Mouse (Mus musculus) MEL (cell line): ENCODE data around the gene Spag7.

Experiments
- CTCF ChIP-seq, 3 experiments: IDR thresholded peaks in 2 of 3; conservative IDR thresholded peaks in 1 of 3; 2 replicates each; pipeline ENCODE4 v1.5.1; 2011 to 2012; ENCODE audit warnings: low read length in 3 of 3, low read depth in 2 of 3, mild to moderate bottlenecking in 2 of 3, improper control_type of control experiment in 1 of 3, inconsistent platforms in 1 of 3, mixed read lengths in 1 of 3, moderate library complexity in 1 of 3; ENCODE audit not compliant: control insufficient read depth in 1 of 3, insufficient read depth in 1 of 3, poor library complexity in 1 of 3, severe bottlenecking in 1 of 3
- EP300 ChIP-seq, 2 experiments: IDR thresholded peaks; 2 replicates each; pipeline ENCODE4 v1.6.1; 2011; ENCODE audit warnings: improper control_type of control experiment in 2 of 2, low read length in 2 of 2, low read depth in 1 of 2, mild to moderate bottlenecking in 1 of 2
- MAFK ChIP-seq: IDR thresholded peaks from 2 replicates; pipeline ENCODE4 v1.6.1; 2011; ENCODE audit warnings: low read depth, mild to moderate bottlenecking, low read length, improper control_type of control experiment, borderline replicate concordance
- MAX ChIP-seq: IDR thresholded peaks from 2 replicates; pipeline ENCODE4 v1.6.1; 2011; ENCODE audit warnings: low read length, improper control_type of control experiment
- MYC ChIP-seq: IDR thresholded peaks from 2 replicates; pipeline ENCODE4 v1.6.1; 2011; ENCODE audit warnings: low read depth, mild to moderate bottlenecking, low read length, improper control_type of control experiment, moderate library complexity
- POLR2A ChIP-seq, 2 experiments: IDR thresholded peaks; 2 replicates each; pipeline ENCODE4 v1.6.1; 2011 to 2012; ENCODE audit warnings: low read length in 2 of 2, mild to moderate bottlenecking in 2 of 2, control low read depth in 1 of 2, improper control_type of control experiment in 1 of 2, low read depth in 1 of 2, moderate library complexity in 1 of 2; ENCODE audit not compliant: control insufficient read depth in 1 of 2, insufficient read depth in 1 of 2, poor library complexity in 1 of 2
- SMC3 ChIP-seq: IDR thresholded peaks from 2 replicates; pipeline ENCODE4 v1.6.1; 2011; ENCODE audit warnings: low read depth, low read length, improper control_type of control experiment
- TAL1 ChIP-seq: IDR thresholded peaks from 2 replicates; pipeline ENCODE4 v1.6.1; 2012; ENCODE audit warnings: mild to moderate bottlenecking, inconsistent platforms, low read length, moderate library complexity, mixed read lengths
- UBTF ChIP-seq: IDR thresholded peaks from 2 replicates; pipeline ENCODE4 v1.6.1; 2012; ENCODE audit warnings: low read depth, mild to moderate bottlenecking, inconsistent platforms, low read length, improper control_type of control experiment, moderate library complexity, borderline replicate concordance; ENCODE audit not compliant: insufficient read depth
- USF1 ChIP-seq: IDR thresholded peaks from 2 replicates; pipeline ENCODE4 v1.6.1; 2014; ENCODE audit warnings: low read depth, mild to moderate bottlenecking, inconsistent platforms, low read length, improper control_type of control experiment, moderate library complexity

DNA sequence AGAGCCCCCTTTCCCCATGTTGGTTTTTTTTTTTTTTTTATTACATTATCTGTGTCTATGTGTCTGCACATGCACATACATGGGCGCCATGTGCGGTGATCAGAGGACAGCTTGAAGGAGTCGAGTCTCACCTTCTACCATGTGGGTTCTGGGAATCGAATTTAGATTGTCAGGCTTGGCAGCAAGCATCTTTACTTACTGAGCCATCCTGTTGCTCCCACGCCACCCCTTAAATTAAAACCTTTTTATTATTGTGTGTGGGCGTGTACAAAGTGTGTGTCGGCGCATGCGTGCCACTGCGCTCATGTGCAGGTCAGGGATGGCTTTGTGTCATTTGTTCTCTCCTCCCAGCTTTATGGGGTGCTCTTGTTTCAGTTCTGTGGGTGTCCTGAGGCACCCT is 41.8 kb upstream of the Spag7 start:
- no peak for TF ChIP-seq USF1
- no peak for TF ChIP-seq CTCF (IDR thresholded peaks at IDR 0.05 in 2 of 3, conservative IDR thresholded peaks at IDR 0.05 in 1 of 3; ENCODE audit: control insufficient read depth in 1 of 3, insufficient read depth in 1 of 3, low read depth in 2 of 3, low read length in 3 of 3, poor library complexity in 1 of 3, severe bottlenecking in 1 of 3)
- no peak for TF ChIP-seq EP300 (IDR thresholded peaks at IDR 0.05; ENCODE audit: low read depth in 1 of 2, low read length in 2 of 2)
- TF ChIP-seq UBTF, result no peak
- no peak for TF ChIP-seq MAX
- TF ChIP-seq MAFK, result no peak
- TF ChIP-seq MYC, result no peak
- TF ChIP-seq POLR2A (IDR thresholded peaks at IDR 0.05; ENCODE audit: control insufficient read depth in 1 of 2, insufficient read depth in 1 of 2, low read depth in 1 of 2, low read length in 2 of 2, poor library complexity in 1 of 2), result no peak
- TF ChIP-seq TAL1, result no peak
- TF ChIP-seq SMC3, result no peak
